Mouse (Mus musculus) cerebellum, adult 9-11 months (tissue): Measurements from ENCODE around the gene Vmn1r121.
"Not testable (repeated sequence)": the region's sequence is repeated elsewhere in the genome, so short reads cannot be mapped to it uniquely, and the experiment has no call there.

Source experiments
- DNase-seq: peaks from one replicate; pipeline ENCODE4 v3.0.0; 2022

Gene Vmn1r121

GRCm38 (mm10) chr7:21098413-21098812, at the start of gene Vmn1r121:
Gene Vmn1r121, minus strand, starts transcription at chr7:21098513.
- DNase-seq, result not testable (repeated sequence)

- not testable (repeated sequence) for DNase-seq
Measured at GRCm38 (mm10) chr7:21134028-21134427, 35.7 kb upstream of the Vmn1r121 start, which contains the start of gene Vmn1r122. Gene Vmn1r122, minus strand, starts transcription at chr7:21134128.

- DNase-seq, result not testable (repeated sequence)
Measured at GRCm38 (mm10) chr7:21053684-21054083, 44.6 kb downstream of the Vmn1r121 start, which contains the start of gene Vmn1r120. Gene Vmn1r120, minus strand, starts transcription at chr7:21053784.
